Mouse (Mus musculus): ENCODE measurements at regions not wholly inside any gene's neighbourhood (a gene's known extent, or its start where the extent isn't known, plus 50 kb on each side); places are given as distances from the start of the nearest gene placed in this dataset.

DNA sequence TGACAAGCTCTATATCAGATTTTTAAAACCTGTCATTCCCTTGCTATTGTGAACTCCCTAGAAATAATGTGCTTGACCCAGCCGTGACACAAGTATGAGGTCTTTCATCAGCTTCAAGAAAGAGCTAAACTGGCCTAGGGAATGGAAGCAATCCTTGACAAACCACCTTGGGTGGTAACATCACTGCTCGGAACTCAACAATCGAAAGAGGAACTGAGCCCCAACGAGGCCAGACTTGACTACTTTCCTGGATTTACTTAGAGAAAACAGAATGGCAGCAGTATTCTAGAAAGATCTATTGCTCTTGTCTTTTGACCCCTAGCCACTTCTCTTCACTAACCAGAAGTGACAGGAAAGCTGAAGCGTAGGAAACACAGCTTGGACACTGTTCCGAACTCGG lies 191.2 kb upstream of the Klf3 start:
- TF ChIP-seq POLR2A (IDR thresholded peaks at IDR 0.05; ENCODE audit: control insufficient read depth, extremely low read depth, insufficient read depth, low read length, poor library complexity) = no peak
- TF ChIP-seq CTCF (IDR thresholded peaks at IDR 0.05; ENCODE audit: borderline replicate concordance, control insufficient read depth, extremely low read depth, insufficient read depth, low read length, poor library complexity) = no peak

Measured in thymus, adult 2 months (tissue).